Mouse (Mus musculus) hindbrain, postnatal 0 days (tissue): ENCODE data around the gene Syt8. TPM values are rescaled to one million over a fixed set of nuclear protein-coding genes. Genes with fewer than 3 reads are reported as not detected.
A peak's percentile ranks its signal among the peaks of the same experiment; 100 is the strongest.
"Not testable (repeated sequence)": the region's sequence is repeated elsewhere in the genome, so short reads cannot be mapped to it uniquely, and the experiment has no call there.

Experiments
- ATAC-seq: fragments of 200-750 bp; cut with Nextera tagmentation; 2 replicates; pipeline ENCODE4 v1.8.0; 2017; ENCODE audit warnings: mild to moderate bottlenecking, moderate TSS enrichment, moderate library complexity
- DNase-seq: peaks from one replicate; pipeline ENCODE4 v3.0.0-alpha.2; 2015; ENCODE audit warnings: low spot score
- H3K27ac ChIP-seq: fragments of 300-500 bp; sonication (generic); 2 replicates; pipeline ENCODE4 v1.5.1; 2014; ENCODE audit warnings: mild to moderate bottlenecking
- H3K27me3 ChIP-seq: fragments of 300-500 bp; sonication (generic); 2 replicates; pipeline ENCODE4 v1.6.1; 2014; ENCODE audit warnings: low read length, mixed read lengths; ENCODE audit not compliant: insufficient read depth
- H3K36me3 ChIP-seq: fragments of 300-500 bp; sonication (generic); 2 replicates; pipeline ENCODE4 v1.6.1; 2014; ENCODE audit warnings: low read length, mixed read lengths; ENCODE audit not compliant: insufficient read depth
- H3K4me1 ChIP-seq: fragments of 300-500 bp; sonication (generic); 2 replicates; pipeline ENCODE4 v1.6.1; 2014; ENCODE audit warnings: antibody characterized with exemption, low read length, mixed read lengths; ENCODE audit not compliant: insufficient read depth
- H3K4me2 ChIP-seq: fragments of 300-500 bp; sonication (generic); 2 replicates; pipeline ENCODE4 v1.6.1; 2014; ENCODE audit warnings: low read depth, mild to moderate bottlenecking, low read length, moderate library complexity, mixed read lengths
- H3K4me3 ChIP-seq: fragments of 300-500 bp; sonication (generic); 2 replicates; pipeline ENCODE4 v1.5.1; 2014; ENCODE audit warnings: low read length
- H3K9ac ChIP-seq: fragments of 300-500 bp; sonication (generic); replicated peaks from 2 replicates; pipeline ENCODE4 v1.6.1; 2014; ENCODE audit warnings: mild to moderate bottlenecking, low read length, moderate library complexity, mixed read lengths
- H3K9me3 ChIP-seq: fragments of 300-500 bp; sonication (generic); 2 replicates; pipeline ENCODE4 v1.6.1; 2016; ENCODE audit warnings: low read length, mixed read lengths
- CTCF ChIP-seq: IDR thresholded peaks from 2 replicates; pipeline ENCODE4 v1.5.1; 2016; ENCODE audit warnings: antibody characterized with exemption, control low read depth, low read depth
- WGBS: fragments of 180-500 bp; shearing (Covaris S2); extraction: QIAGEN DNeasy Blood & Tissue Kit; methylation state at CpG from one replicate; pipeline ENCODE4 v1.1.7; 2014; 5-methylcytosine and 5-hydroxymethylcytosine counted together
- polyA plus RNA-seq: library from polyadenylated mRNA; unstranded; fragments of >200 nt; fragmentation: Nextera tagmentation; extraction: Ambion mirVana; gene quantifications from 2 replicates; pipeline ENCODE4 v1.2.1, GENCODE M21; 2015
- total RNA-seq: library from RNA; depleted of rRNA; stranded (reverse); fragments of >200 nt; gene quantifications from 2 replicates; pipeline ENCODE4 v1.2.3, GENCODE M21; 2014

The Syt8 gene
- total and polyA plus RNA-seq, 2 experiments from 2014 or later: not detected

- 89% methylated on average over 1 of the region's 1 CpGs for WGBS
- no peak overlapping the region for H3K27ac ChIP-seq
- DNase-seq: no peak
- no peak for TF ChIP-seq CTCF
- no peak overlapping the region for H3K4me3 ChIP-seq
- ATAC-seq: no peak
- H3K9me3 ChIP-seq: no peaks in the 10 kb centered on the region
- no peaks in the 10 kb centered on the region for H3K36me3 ChIP-seq
- no peak overlapping the region for H3K4me2 ChIP-seq
- no peaks in the 10 kb centered on the region for H3K4me1 ChIP-seq
- H3K9ac ChIP-seq: no peak overlapping the region
- H3K27me3 ChIP-seq: no peaks in the 10 kb centered on the region
Measured at GRCm38 (mm10) chr7:142396611-142397010, 38.0 kb upstream of the Syt8 start.

- H3K36me3 ChIP-seq: no peaks in the 10 kb centered on the region
- ATAC-seq (no peak), DNase-seq (no peak)
- TF ChIP-seq CTCF: no peak
- no peak overlapping the region for H3K27ac ChIP-seq
- no peaks in the 10 kb centered on the region for H3K9me3 ChIP-seq
- WGBS: 63% methylated on average over 2 of the region's 2 CpGs
- H3K4me1 ChIP-seq: no peaks in the 10 kb centered on the region
- no peaks in the 10 kb centered on the region for H3K27me3 ChIP-seq
- no peak overlapping the region for H3K9ac ChIP-seq
- no peak overlapping the region for H3K4me3 ChIP-seq
- H3K4me2 ChIP-seq: no peak overlapping the region
Measured at GRCm38 (mm10) chr7:142398052-142398451, 36.6 kb upstream of the Syt8 start.

- Histone ChIP-seq H3K4me2 (no peak overlapping the region), H3K4me3 (no peak overlapping the region), H3K9ac (no peak overlapping the region), H3K4me1 (no peaks in the 10 kb centered on the region), H3K27me3 (no peaks in the 10 kb centered on the region), H3K36me3 (no peaks in the 10 kb centered on the region), H3K9me3 (no peaks in the 10 kb centered on the region), H3K27ac (no peak overlapping the region)
- WGBS: 82% methylated on average over 1 of the region's 1 CpGs
- DNase-seq (no peak), ATAC-seq (no peak)
- TF ChIP-seq CTCF: no peak
Measured at GRCm38 (mm10) chr7:142399250-142399649, 35.4 kb upstream of the Syt8 start.

- no peaks in the 10 kb centered on the region for H3K36me3 ChIP-seq
- H3K9ac ChIP-seq: no peak overlapping the region
- DNase-seq: no peak
- no peak overlapping the region for H3K4me3 ChIP-seq
- H3K4me1 ChIP-seq: no peaks in the 10 kb centered on the region
- H3K9me3 ChIP-seq: no peaks in the 10 kb centered on the region
- WGBS: 64% methylated on average over 7 of the region's 7 CpGs
- TF ChIP-seq CTCF: no peak
- ATAC-seq: no peak
- no peak overlapping the region for H3K4me2 ChIP-seq
- H3K27me3 ChIP-seq: no peaks in the 10 kb centered on the region
- no peak overlapping the region for H3K27ac ChIP-seq
Measured at GRCm38 (mm10) chr7:142400112-142400749, 34.4 kb upstream of the Syt8 start.

GRCm38 (mm10) chr7:142400750-142401142 lies 33.9 kb upstream of the Syt8 start:
- H3K27me3 ChIP-seq: no peaks in the 10 kb centered on the region
- DNase-seq: no peak
- WGBS: 44% methylated on average over 7 of the region's 7 CpGs
- H3K4me2 ChIP-seq: no peak overlapping the region
- no peak for TF ChIP-seq CTCF
- H3K9ac ChIP-seq: no peak overlapping the region
- no peaks in the 10 kb centered on the region for H3K9me3 ChIP-seq
- H3K4me3 ChIP-seq: no peak overlapping the region
- H3K36me3 ChIP-seq: no peaks in the 10 kb centered on the region
- ATAC-seq: 0 out of 2 replicates have a peak, but pooled peaks have one; percentile 29
- H3K4me1 ChIP-seq: no peaks in the 10 kb centered on the region
- no peak overlapping the region for H3K27ac ChIP-seq

GRCm38 (mm10) chr7:142403591-142403990 lies 31.1 kb upstream of the Syt8 start:
- no peak overlapping the region for H3K4me3 ChIP-seq
- H3K27ac ChIP-seq: no peak overlapping the region
- no peak overlapping the region for H3K9ac ChIP-seq
- no peak for TF ChIP-seq CTCF
- no peaks in the 10 kb centered on the region for H3K9me3 ChIP-seq
- no peaks in the 10 kb centered on the region for H3K36me3 ChIP-seq
- no peak overlapping the region for H3K4me2 ChIP-seq
- ATAC-seq (no peak), DNase-seq (no peak)
- no peaks in the 10 kb centered on the region for H3K4me1 ChIP-seq
- no peaks in the 10 kb centered on the region for H3K27me3 ChIP-seq
- 83% methylated on average over 4 of the region's 4 CpGs for WGBS

- H3K4me1 ChIP-seq, H3K27ac ChIP-seq, H3K9me3 ChIP-seq, DNase-seq, H3K4me2 ChIP-seq, H3K36me3 ChIP-seq, H3K27me3 ChIP-seq, H3K4me3 ChIP-seq, H3K9ac ChIP-seq, ATAC-seq: not testable (repeated sequence)
- WGBS: 84% methylated on average over 5 of the region's 5 CpGs
Measured at GRCm38 (mm10) chr7:142405134-142405533, 29.5 kb upstream of the Syt8 start.
